Mouse (Mus musculus): ENCODE measurements around the gene Nexn. TPM values are rescaled to one million over a fixed set of nuclear protein-coding genes. Genes with fewer than 3 reads are reported as not detected.

Gene Nexn
- polyA plus RNA-seq, 1 experiment from 2014 or later = 2.2 TPM

- Histone ChIP-seq H3K4me3 (replicated peaks; ENCODE audit: low read depth, low read length) (peak overlapping the region; percentile 96), H3K27ac (replicated peaks; ENCODE audit: low read depth, low read length) (no peak overlapping the region), H3K9me3 (ENCODE audit: control insufficient read depth, low read length) (no peaks in the 10 kb centered on the region), H3K27me3 (ENCODE audit: control insufficient read depth, insufficient read depth, low read length) (no peaks in the 10 kb centered on the region), H3K9ac (replicated peaks; ENCODE audit: low read length) (no peak overlapping the region), H3K36me3 (ENCODE audit: control insufficient read depth, insufficient read depth, low read length) (peaks cover 37% of the 10 kb centered on the region), H3K4me2 (ENCODE audit: low read length) (peak overlapping the region; percentile 88), H3K4me1 (ENCODE audit: control insufficient read depth, insufficient read depth, low read length) (peaks cover 28% of the 10 kb centered on the region)
- DNase-seq = no peak
- no peak for ATAC-seq (ENCODE audit: low FRiP score, low TSS enrichment)
- 68% methylated on average over 3 of the region's 3 CpGs for WGBS
Measured at GRCm38 (mm10) chr3:152213416-152213815, 52.7 kb downstream of the Nexn start.

DNA sequence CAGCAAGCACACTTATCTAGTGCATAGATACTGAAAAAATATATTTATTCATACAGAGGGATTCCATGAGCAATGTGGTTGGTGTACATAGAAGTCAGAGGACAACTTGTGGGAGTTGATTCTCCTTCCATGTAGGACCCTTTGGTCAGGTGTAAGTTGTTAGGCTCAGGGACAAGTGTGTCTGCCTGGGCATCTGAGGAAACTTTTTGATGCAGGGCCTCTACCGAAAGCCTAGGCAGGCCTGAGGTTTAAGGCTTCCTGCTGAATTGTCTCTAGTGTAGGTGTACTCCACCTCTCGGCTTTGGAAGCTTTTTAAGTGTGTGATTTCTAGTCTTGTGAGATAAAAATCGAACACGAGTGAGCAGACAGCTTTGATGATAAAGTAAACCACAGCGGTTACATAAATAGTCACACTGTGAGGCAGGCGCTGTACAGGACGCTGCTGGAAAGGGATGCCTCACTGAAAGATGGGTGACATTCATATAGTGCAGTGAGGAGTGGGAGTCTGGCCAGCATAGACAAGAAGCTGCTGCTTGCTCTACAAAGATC is 54.3 kb downstream of the Nexn start:
- H3K9me3 ChIP-seq (ENCODE audit: control insufficient read depth, low read length) = no peaks in the 10 kb centered on the region
- H3K9ac ChIP-seq (replicated peaks; ENCODE audit: low read length) = peak overlapping the region; percentile 100
- H3K27ac ChIP-seq (replicated peaks; ENCODE audit: low read depth, low read length) = peak overlapping the region; percentile 100; the same call in 1 of the 2 replicates
- peaks cover 30% of the 10 kb centered on the region for H3K4me1 ChIP-seq (ENCODE audit: control insufficient read depth, insufficient read depth, low read length)
- H3K4me2 ChIP-seq (ENCODE audit: low read length) = peak overlapping the region; percentile 88
- 42% methylated on average over 7 of the region's 7 CpGs for WGBS
- peak overlapping the region; percentile 96 for H3K4me3 ChIP-seq (replicated peaks; ENCODE audit: low read depth, low read length)
- H3K27me3 ChIP-seq (ENCODE audit: control insufficient read depth, insufficient read depth, low read length) = no peaks in the 10 kb centered on the region
- peaks cover 21% of the 10 kb centered on the region for H3K36me3 ChIP-seq (ENCODE audit: control insufficient read depth, insufficient read depth, low read length)
- peak; percentile 7 for DNase-seq
- ATAC-seq (ENCODE audit: low FRiP score, low TSS enrichment) = no peak

GRCm38 (mm10) chr3:152210728-152211391 is 55.3 kb downstream of the Nexn start:
- H3K4me1 ChIP-seq (ENCODE audit: control insufficient read depth, insufficient read depth, low read length) = peaks cover 30% of the 10 kb centered on the region
- H3K9ac ChIP-seq (replicated peaks; ENCODE audit: low read length) = peak overlapping the region; percentile 100
- under 1% methylated on average over 66 of the region's 68 CpGs for WGBS
- H3K36me3 ChIP-seq (ENCODE audit: control insufficient read depth, insufficient read depth, low read length) = peaks cover 12% of the 10 kb centered on the region; the same call in 1 of the 2 replicates
- DNase-seq = peak; percentile 82
- peak; percentile 73 for ATAC-seq (ENCODE audit: low FRiP score, low TSS enrichment)
- no peaks in the 10 kb centered on the region for H3K27me3 ChIP-seq (ENCODE audit: control insufficient read depth, insufficient read depth, low read length)
- H3K27ac ChIP-seq (replicated peaks; ENCODE audit: low read depth, low read length) = peak overlapping the region; percentile 100
- H3K4me2 ChIP-seq (ENCODE audit: low read length) = peak overlapping the region; percentile 88
- H3K4me3 ChIP-seq (replicated peaks; ENCODE audit: low read depth, low read length) = peak overlapping the region; percentile 96
- H3K9me3 ChIP-seq (ENCODE audit: control insufficient read depth, low read length) = no peaks in the 10 kb centered on the region

GRCm38 (mm10) chr3:152209967-152210634 is 56.0 kb downstream of the Nexn start, which contains the start of the genes Dnajb4 and Fubp1:
TSS of gene Dnajb4 (minus strand) at chr3:152210302.
TSS of gene Fubp1 (plus strand) at chr3:152210422.
- peaks cover 30% of the 10 kb centered on the region for H3K4me1 ChIP-seq (ENCODE audit: control insufficient read depth, insufficient read depth, low read length)
- peak within 1 kb of the TSS; percentile 100 for H3K27ac ChIP-seq (replicated peaks; ENCODE audit: low read depth, low read length)
- ATAC-seq (ENCODE audit: low FRiP score, low TSS enrichment) (peak; percentile 96), DNase-seq (peak; percentile 100)
- H3K27me3 ChIP-seq (ENCODE audit: control insufficient read depth, insufficient read depth, low read length) = no peaks in the 10 kb centered on the region
- peak within 1 kb of the TSS; percentile 96 for H3K4me3 ChIP-seq (replicated peaks; ENCODE audit: low read depth, low read length)
- under 1% methylated on average over 85 of the region's 85 CpGs for WGBS
- H3K9ac ChIP-seq (replicated peaks; ENCODE audit: low read length) = peak within 1 kb of the TSS; percentile 100
- no peaks in the 10 kb centered on the region for H3K9me3 ChIP-seq (ENCODE audit: control insufficient read depth, low read length)
- H3K36me3 ChIP-seq (ENCODE audit: control insufficient read depth, insufficient read depth, low read length) = 0 out of 2 replicates have a peak, but pooled peaks cover 6% of the 10 kb centered on the region
- H3K4me2 ChIP-seq (ENCODE audit: low read length) = peak within 1 kb of the TSS; percentile 88

- WGBS = 6% methylated on average over 25 of the region's 25 CpGs
- Histone ChIP-seq H3K4me1 (ENCODE audit: control insufficient read depth, insufficient read depth, low read length) (peaks cover 27% of the 10 kb centered on the region), H3K9me3 (ENCODE audit: control insufficient read depth, low read length) (no peaks in the 10 kb centered on the region), H3K9ac (replicated peaks; ENCODE audit: low read length) (peak overlapping the region; percentile 100), H3K27me3 (ENCODE audit: control insufficient read depth, insufficient read depth, low read length) (no peaks in the 10 kb centered on the region), H3K36me3 (ENCODE audit: control insufficient read depth, insufficient read depth, low read length) (0 out of 2 replicates have a peak, but pooled peaks cover 4% of the 10 kb centered on the region), H3K4me3 (replicated peaks; ENCODE audit: low read depth, low read length) (peak overlapping the region; percentile 96), H3K4me2 (ENCODE audit: low read length) (peak overlapping the region; percentile 69), H3K27ac (replicated peaks; ENCODE audit: low read depth, low read length) (peak overlapping the region; percentile 100)
- ATAC-seq (ENCODE audit: low FRiP score, low TSS enrichment) = peak; percentile 44
- peak; percentile 77 for DNase-seq
Measured at GRCm38 (mm10) chr3:152209177-152209966, 56.8 kb downstream of the Nexn start.

DNA sequence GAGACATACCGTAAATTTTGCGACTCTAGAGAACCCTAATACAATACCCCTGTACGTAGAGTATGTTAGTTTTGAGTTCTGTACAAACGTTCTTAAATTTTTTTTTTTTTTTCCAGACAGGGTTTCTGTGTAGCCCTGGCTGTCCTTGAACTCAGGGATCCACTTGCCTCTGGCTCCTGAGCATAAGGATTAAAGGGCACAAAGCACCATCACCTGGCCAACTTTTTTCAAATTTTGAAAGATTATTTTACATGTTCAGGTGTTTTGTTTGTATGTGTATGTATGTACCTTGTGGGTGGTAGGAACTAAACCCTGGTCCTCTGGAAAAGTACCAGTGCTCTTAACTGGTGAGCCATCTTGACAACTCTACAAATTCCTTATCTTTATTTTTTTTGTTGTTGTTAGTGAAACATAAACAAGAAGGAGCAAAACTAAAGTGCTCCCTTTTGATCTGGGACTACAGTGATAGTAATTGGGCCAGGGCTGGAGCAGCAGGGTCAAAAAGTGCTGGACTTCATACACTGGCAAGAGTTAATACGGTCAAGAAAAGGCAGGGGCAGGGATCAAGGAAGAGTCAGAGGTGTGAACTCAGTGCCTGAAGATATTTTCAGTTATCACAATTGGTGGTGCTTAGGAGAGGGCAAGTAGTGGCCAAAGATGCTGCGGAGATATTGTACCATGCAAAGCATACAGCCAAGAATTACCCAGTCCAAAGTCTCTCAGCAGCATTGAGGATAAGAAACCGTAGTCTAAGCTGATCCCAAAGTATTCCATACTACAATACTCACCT is 57.9 kb downstream of the Nexn start:
- Histone ChIP-seq H3K9me3 (ENCODE audit: control insufficient read depth, low read length) (no peaks in the 10 kb centered on the region), H3K27ac (replicated peaks; ENCODE audit: low read depth, low read length) (no peak overlapping the region), H3K9ac (replicated peaks; ENCODE audit: low read length) (0 out of 2 replicates have a peak overlapping the region, but pooled peaks have one; percentile 20), H3K27me3 (ENCODE audit: control insufficient read depth, insufficient read depth, low read length) (no peaks in the 10 kb centered on the region), H3K4me1 (ENCODE audit: control insufficient read depth, insufficient read depth, low read length) (peaks cover 24% of the 10 kb centered on the region), H3K4me2 (ENCODE audit: low read length) (peak overlapping the region; percentile 69), H3K36me3 (ENCODE audit: control insufficient read depth, insufficient read depth, low read length) (0 out of 2 replicates have a peak, but pooled peaks cover 4% of the 10 kb centered on the region), H3K4me3 (replicated peaks; ENCODE audit: low read depth, low read length) (no peak overlapping the region)
- DNase-seq = no peak
- no peak for ATAC-seq (ENCODE audit: low FRiP score, low TSS enrichment)
- 94% methylated on average over 7 of the region's 7 CpGs for WGBS

DNA sequence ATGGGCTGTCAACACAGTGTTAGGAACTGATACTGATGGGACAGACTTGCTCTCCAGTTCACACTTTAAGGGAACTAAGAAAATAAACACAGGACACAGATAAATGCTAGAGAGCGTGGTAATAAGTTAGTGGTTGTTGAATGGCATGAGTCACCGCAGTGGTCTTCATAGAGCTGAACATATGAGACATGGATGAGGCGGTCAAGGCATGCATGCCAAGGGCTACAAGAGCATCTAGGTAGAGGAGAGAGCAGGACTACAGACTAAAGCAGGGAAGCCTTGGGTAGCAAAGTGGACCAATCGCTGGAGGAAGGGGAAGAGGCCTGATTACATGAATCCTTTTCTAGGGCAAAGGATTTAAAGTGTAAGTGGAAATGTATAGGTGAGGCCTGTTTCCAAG is 59.0 kb downstream of the Nexn start:
- H3K9me3 ChIP-seq (ENCODE audit: control insufficient read depth, low read length) = no peaks in the 10 kb centered on the region

More for the DNA sequence above, 59.0 kb downstream of the Nexn start:
- 98% methylated on average over 4 of the region's 4 CpGs for WGBS
- Histone ChIP-seq H3K36me3 (ENCODE audit: control insufficient read depth, insufficient read depth, low read length) (no peaks in the 10 kb centered on the region), H3K4me1 (ENCODE audit: control insufficient read depth, insufficient read depth, low read length) (peaks cover 13% of the 10 kb centered on the region), H3K27me3 (ENCODE audit: control insufficient read depth, insufficient read depth, low read length) (no peaks in the 10 kb centered on the region), H3K4me2 (ENCODE audit: low read length) (no peak overlapping the region), H3K27ac (replicated peaks; ENCODE audit: low read depth, low read length) (no peak overlapping the region), H3K9ac (replicated peaks; ENCODE audit: low read length) (no peak overlapping the region), H3K4me3 (replicated peaks; ENCODE audit: low read depth, low read length) (no peak overlapping the region)
- DNase-seq = no peak
- no peak for ATAC-seq (ENCODE audit: low FRiP score, low TSS enrichment)
